Mouse (Mus musculus): Measurements from ENCODE around the gene Daglb.

- TF ChIP-seq CTCF (IDR thresholded peaks at IDR 0.05; ENCODE audit: extremely low read depth, insufficient read depth, insufficient read length, insufficient replicate concordance), result no peak
- no peak for TF ChIP-seq POLR2A (IDR thresholded peaks at IDR 0.05; ENCODE audit: low read depth, low read length)
These were observed 36.8 kb downstream of the Daglb start for GRCm38 (mm10) chr5:143501140-143501539.
